ENCODE assay signal across 8 mouse cellular contexts in the genomic region with DNA sequence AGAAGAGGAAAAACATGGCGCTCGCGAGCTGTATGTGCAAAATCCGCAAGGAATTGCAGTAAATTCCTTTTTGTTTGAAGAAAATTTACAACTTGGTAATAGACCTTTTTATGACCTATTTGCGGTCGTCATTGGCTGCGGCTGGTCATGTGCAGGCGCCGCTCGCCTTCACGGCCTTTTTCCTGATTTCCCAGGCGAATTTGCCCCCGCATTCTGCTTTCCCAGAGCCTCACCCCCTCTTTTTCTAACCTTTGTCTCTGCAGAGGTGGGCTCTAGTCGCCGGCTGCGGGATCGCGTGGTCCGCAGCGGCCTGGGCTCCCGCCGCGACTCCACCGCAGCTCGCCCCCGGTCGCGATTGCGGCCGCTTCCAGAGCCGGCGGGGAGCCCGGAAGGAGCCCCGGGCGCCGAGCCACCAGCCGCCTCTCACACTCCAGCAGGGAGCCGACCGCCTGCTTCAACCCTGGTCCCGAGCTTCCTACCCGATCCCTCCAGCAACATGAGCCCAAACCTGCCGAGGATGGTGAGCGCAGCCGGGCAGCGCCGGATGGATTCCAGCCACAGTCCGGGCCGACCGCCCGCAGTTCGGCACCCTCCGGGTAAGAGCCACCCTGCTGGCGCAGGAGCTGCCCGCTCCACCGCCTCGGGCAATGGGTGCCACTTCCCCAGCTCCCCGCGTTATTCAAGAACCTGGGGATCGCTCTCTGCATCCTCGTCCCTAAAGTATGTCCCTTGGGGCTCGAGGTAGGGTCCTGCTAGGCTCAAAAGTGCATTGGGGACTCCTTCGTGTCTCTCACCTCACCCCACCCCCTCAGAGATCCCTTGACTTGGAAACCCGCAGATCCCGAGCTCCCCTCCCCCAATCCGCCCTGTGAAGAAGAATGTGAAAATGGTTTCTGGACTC. TPM values are rescaled to one million over a fixed set of nuclear protein-coding genes. Genes with fewer than 3 reads are reported as not detected.
DNase-seq lines count a peak whose midpoint lies in the region; ATAC-seq and TF ChIP-seq lines count a peak whose summit lies in the region.

A gene (plus strand): TSS at position 207 of the 901 bp plus-strand sequence.
A gene (plus strand): TSS at position 209 of the 901 bp plus-strand sequence.

- TF ChIP-seq CTCF in ES-Bruce4 (IDR thresholded peaks at IDR 0.05; ENCODE audit: low read depth, low read length): no peak

- TF ChIP-seq EP300 in ES-Bruce4 (IDR thresholded peaks at IDR 0.05; ENCODE audit: insufficient read depth, low read depth, low read length): no peak

- no peaks in the 10 kb centered on the region for H3K36me3 ChIP-seq in ES-Bruce4 (ENCODE audit: control insufficient read depth, insufficient read depth, low read length, poor library complexity, severe bottlenecking)
- H3K36me3 ChIP-seq in neural tube, embryonic 12.5 days: no peaks in the 10 kb centered on the region

- peak within 1 kb of the TSS; percentile 22; the same call in 1 of the 2 replicates for H3K9ac ChIP-seq in ES-Bruce4 (ENCODE audit: low read depth, poor library complexity, severe bottlenecking)
- peak within 1 kb of the TSS; percentile 100 for H3K9ac ChIP-seq in neural tube, embryonic 12.5 days

- H3K9me3 ChIP-seq in ES-Bruce4 (replicated peaks; ENCODE audit: control insufficient read depth, insufficient read depth, low read length, poor library complexity, severe bottlenecking): no peaks in the 10 kb centered on the region
- no peaks in the 10 kb centered on the region for H3K9me3 ChIP-seq in neural tube, embryonic 12.5 days

- WGBS in neural tube, embryonic 12.5 days: under 1% methylated on average over 65 of the region's 65 CpGs

- ATAC-seq in neural tube, embryonic 12.5 days (ENCODE audit: low FRiP score, low read depth): peak; percentile 73

- peak within 1 kb of the TSS; percentile 52 for H3K4me3 ChIP-seq in ES-Bruce4 (ENCODE audit: low read depth, low read length)
- peak within 1 kb of the TSS; percentile 90 for H3K4me3 ChIP-seq in neural tube, embryonic 12.5 days

- H3K4me1 ChIP-seq in ES-Bruce4 (ENCODE audit: control insufficient read depth, insufficient read depth, low read length): no peaks in the 10 kb centered on the region
- H3K4me1 ChIP-seq in neural tube, embryonic 12.5 days: peaks cover 48% of the 10 kb centered on the region

- H3K27me3 ChIP-seq in ES-Bruce4 (ENCODE audit: control insufficient read depth, insufficient read depth, low read length, poor library complexity, severe bottlenecking): peaks cover 49% of the 10 kb centered on the region
- no peaks in the 10 kb centered on the region for H3K27me3 ChIP-seq in neural tube, embryonic 12.5 days (replicated peaks)

- no peak within 1 kb of the TSS for H3K27ac ChIP-seq in ES-Bruce4 (ENCODE audit: insufficient read depth, low read length)
- peak within 1 kb of the TSS; percentile 100 for H3K27ac ChIP-seq in neural tube, embryonic 12.5 days

- peak; percentile 55 for DNase-seq in adrenal gland, adult 8-10 months
- no peak for DNase-seq in gonadal fat pad, adult 2 months (ENCODE audit: low read depth)
- DNase-seq in kidney, postnatal 10 days: peak; percentile 83
- DNase-seq in retina, postnatal 1 day: no peak
- DNase-seq in cerebellum, postnatal 14 days: no peak
- no peak for DNase-seq in thymus, postnatal 36 days

- no peak for TF ChIP-seq POLR2A in ES-Bruce4 (IDR thresholded peaks at IDR 0.05; ENCODE audit: insufficient read depth, low read length)

- peak within 1 kb of the TSS; percentile 96 for H3K4me2 ChIP-seq in neural tube, embryonic 12.5 days (replicated peaks)

RNA-seq across cellular contexts. Expression of the first gene that starts in this region (rescaled TPM):
- not detected in 2 replicates for polyA plus RNA-seq in ES-Bruce4 (2011; ENCODE audit: insufficient read depth, insufficient read length, low read depth, missing spikeins)
- 1 to 10 TPM in 3 of 4 experiments, under 1 TPM in 1; 0.73 to 1.9 (median 1.5) TPM for total RNA-seq in adrenal gland, adult 8-10 months (2022)
- polyA plus RNA-seq in gonadal fat pad, adult 2 months (2012; rRNA removed): 23.7 and 30.0 TPM in 2 replicates
- polyA plus RNA-seq in neural tube, embryonic 12.5 days (2016; fragmentation: Nextera tagmentation; extraction: Ambion mirVana): 55.9 and 68.9 TPM in 2 replicates

RNA-seq across cellular contexts. Expression of the second gene that starts in this region (rescaled TPM):
- polyA plus RNA-seq in ES-Bruce4 (2011; ENCODE audit: insufficient read depth, insufficient read length, low read depth, missing spikeins): 0.40 TPM in 1 of 2 replicates, not detected in the other
- total RNA-seq in adrenal gland, adult 8-10 months (2022): 10 to 100 TPM; 16.8 to 37.2 (median 31.3) TPM
- polyA plus RNA-seq in gonadal fat pad, adult 2 months (2012; rRNA removed): 91.6 and 149 TPM in 2 replicates
- 14.2 and 16.0 TPM in 2 replicates for polyA plus RNA-seq in neural tube, embryonic 12.5 days (2016; fragmentation: Nextera tagmentation; extraction: Ambion mirVana)

Comparison
In these comparisons a context has a peak if more than half of its experiments do, and no peak if none do; other contexts are left out.
1. RNA of the first gene that starts in this region (polyA plus RNA-seq): 55.9 to 68.9 TPM in neural tube, embryonic 12.5 days and 23.7 to 30.0 TPM in gonadal fat pad, adult 2 months; not detected in ES-Bruce4; every median in the first group is over 10 times any median in the second.
2. RNA of the second gene that starts in this region (polyA plus RNA-seq): 91.6 to 149 TPM in gonadal fat pad, adult 2 months and 14.2 to 16.0 TPM in neural tube, embryonic 12.5 days; 0.40 TPM in ES-Bruce4; every median in the first group is over 10 times any median in the second.
3. DNase-seq: peak in adrenal gland, adult 8-10 months (single experiment) and kidney, postnatal 10 days (single experiment); none in gonadal fat pad, adult 2 months (single experiment), retina, postnatal 1 day (single experiment), cerebellum, postnatal 14 days (0 of 2) and thymus, postnatal 36 days (0 of 2).